Mouse (Mus musculus) heart, postnatal 25 days (tissue): Measurements from ENCODE around the gene Hopx. TPM values are rescaled to one million over a fixed set of nuclear protein-coding genes. Genes with fewer than 3 reads are reported as not detected.
"Not testable (repeated sequence)": the region's sequence is repeated elsewhere in the genome, so short reads cannot be mapped to it uniquely, and the experiment has no call there.

Source experiments
- DNase-seq: peaks from one replicate; pipeline ENCODE4 v3.0.0; 2022; ENCODE audit warnings: low spot score
- intact Hi-C: fragments of 180-260 bp; cut with DNase I; formaldehyde crosslinking; loops from one replicate; pipeline ENCODE4 v1.15.1; 2025
- total RNA-seq, 2 experiments: library from RNA; stranded (reverse); gene quantifications; 2 replicates each; pipeline ENCODE4 v1.2.3; 2021

Hopx gene
- total RNA-seq, 2 experiments from 2014 or later = 402 to 442 TPM

DNA sequence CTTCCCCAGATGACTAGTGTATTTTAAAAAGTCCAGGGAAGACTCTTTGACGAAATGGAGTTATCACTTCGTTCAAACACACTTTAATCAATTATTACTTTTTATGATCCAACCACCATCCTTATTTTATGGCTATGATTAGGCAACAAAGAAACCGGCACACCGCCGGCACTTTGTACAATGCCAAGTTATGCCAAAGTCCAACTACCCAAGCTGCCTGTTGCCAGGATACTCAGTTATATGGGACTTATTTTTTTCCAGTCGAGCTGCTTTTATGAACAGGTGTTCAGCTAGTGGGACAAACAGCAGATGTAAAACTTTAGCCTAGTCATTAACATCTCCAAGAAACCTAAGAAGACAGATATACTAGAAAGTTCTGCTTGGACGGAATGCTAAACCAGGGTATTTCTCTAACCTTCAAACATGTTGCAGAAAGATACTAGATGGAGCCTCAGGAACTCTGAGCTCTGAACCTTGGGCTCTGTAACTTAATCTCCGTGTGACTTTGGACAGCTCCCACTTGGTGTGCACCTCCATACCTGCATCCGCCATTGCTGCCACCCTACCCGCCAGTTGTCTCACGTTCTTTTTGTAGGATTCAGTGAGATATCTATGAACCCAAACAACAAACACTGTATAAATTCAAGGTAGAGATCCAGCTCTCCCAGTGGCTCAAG lies 7.6 kb downstream of the Hopx start:
- intact Hi-C loops = no loop called here

DNA sequence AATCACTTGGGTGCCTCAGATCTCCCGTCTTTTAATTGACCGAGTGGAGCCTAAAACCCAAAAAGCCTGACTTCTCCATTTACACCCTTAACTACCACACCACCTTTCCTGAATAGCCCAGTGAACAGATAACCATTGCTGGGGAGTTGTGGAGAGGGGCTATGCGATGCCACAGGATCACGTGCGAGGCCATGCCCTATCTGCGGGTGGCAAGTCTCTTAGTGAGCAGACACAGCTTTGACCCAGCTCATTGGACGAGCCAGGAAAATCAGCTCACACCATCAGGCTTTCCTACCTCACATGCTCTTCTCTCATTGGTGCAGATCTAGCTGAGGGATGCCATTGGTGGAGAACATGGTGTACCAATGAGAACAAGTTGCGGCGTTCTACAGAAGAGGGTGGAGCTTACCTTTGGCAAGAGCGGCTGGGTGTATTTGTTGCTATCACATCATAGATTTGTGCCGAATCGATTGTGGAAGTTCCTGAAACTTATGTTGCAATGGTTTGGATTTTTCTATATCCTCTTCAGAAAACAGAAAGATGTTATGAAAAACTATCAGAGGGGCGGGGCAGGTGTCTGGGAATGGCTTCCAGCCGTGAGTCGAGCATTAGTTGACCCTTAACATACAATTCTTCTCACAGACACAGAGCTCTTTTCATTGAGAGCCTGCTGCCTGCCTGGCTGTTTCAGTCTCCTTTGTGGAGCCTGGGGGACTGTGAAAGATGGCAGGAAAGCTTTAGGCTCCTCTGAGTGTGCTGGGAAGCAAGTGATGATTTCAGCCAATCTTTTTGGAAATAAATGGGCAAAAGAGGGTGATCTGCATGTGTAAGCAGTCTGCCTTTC lies 12.2 kb downstream of the Hopx start:
- intact Hi-C loops = no loop called here
- no peak for DNase-seq

More for the DNA sequence above, 7.6 kb downstream of the Hopx start:
- no peak for DNase-seq

- intact Hi-C loops = no loop called here
- DNase-seq = no peak
Measured at GRCm38 (mm10) chr5:77100691-77101090, 14.2 kb downstream of the Hopx start.

DNA sequence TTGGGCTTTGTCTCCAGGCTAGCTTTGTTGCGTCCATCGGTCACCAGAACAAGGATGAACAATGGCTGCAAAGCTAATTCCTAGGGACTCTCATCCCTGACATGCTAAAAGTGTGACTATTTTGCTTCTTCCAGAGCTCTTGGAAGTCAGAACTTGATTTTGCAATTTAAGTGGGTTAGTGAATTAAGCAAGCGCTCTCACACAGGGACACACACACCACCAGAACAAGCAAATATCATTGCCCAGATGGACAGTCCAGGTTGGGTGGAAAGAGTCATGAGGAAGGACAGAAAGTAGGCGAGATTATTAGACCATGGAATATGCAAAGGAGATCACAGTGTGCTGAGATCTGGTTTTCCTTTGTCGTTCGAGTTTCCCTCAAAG lies 14.9 kb downstream of the Hopx start:
- intact Hi-C loops = no loop called here
- no peak for DNase-seq

DNA sequence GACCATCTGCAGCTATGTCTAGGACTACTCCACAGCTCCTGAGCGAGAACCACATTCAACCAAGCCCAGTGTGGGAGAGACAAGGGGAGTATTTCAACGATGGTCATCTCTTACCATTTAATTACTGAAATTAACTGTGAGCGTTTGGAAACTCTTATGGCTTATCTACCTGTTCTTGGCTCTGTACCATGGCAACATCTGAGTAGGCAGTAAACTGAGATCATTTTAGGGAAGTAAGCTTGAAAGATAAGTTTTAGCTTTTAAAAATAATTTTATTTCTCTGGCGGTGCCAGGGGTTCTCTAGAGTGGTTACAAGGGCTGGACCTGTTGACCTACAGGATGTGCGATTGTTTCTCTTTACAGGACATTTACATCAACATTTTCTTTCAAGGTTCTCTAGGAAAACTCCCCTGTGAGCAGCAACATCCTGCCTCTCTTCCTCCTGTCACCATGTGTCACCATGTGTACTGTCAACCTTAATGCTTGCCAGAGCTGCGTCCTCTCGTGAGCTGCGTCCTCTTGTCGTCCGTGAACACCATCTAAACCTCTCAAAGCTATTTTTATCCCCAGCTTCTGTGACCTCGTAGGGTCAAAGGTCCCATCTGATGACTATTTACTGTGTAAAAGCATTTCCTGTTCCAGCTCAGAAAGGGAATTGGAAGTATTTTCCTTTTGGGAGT lies 15.5 kb downstream of the Hopx start:
- intact Hi-C loops = no loop called here
- DNase-seq = no peak

DNA sequence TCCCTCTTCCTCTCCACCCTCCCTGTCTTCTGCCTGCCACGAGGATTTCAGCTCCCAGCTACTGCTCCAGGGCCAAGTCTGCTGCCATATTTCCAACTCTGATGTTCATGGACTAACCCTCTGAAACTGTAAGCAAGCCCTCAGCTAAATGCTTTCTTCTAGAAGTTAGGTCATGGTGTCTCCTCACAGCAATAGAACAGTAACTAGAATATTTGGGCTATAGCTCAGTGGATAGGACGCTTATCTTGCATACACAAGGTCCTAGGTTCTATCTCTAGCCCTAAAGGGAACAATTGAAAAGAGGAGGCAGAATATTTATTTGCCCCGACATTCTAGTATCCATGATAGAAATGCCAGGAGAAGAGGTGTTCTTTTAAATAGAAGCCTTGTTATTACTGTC lies 16.0 kb downstream of the Hopx start:
- intact Hi-C loops = no loop called here
- no peak for DNase-seq

DNA sequence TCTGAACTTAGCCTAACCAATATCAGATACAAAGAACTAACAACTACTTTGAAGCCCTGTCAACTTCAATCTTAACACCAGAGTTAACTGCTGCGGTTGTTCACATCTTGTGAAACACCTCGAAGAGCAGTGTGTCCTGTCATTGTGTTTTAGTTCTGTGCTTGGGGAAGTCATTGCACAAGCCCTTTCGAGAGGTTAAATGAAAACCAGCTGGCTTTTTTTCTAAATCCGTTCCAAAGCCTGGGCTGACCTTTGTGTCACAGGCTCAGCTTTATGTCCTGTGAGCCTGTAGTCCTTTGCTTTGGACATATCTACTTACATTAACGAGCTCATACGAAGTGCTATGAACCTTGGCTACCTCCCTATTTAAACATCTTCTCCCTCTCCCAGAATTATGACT lies 17.2 kb downstream of the Hopx start:
- DNase-seq = no peak

GRCm38 (mm10) chr5:77096194-77096593 lies 18.7 kb downstream of the Hopx start:
- intact Hi-C loops = loop anchor here (2.0 kb wide), 1 partner anchor 17 kb away; no protein-coding TSS in a partner anchor

More for the DNA sequence above, 17.2 kb downstream of the Hopx start:
- intact Hi-C loops = loop anchor here (2.0 kb wide), 1 partner anchor 15 kb away; no protein-coding TSS in a partner anchor

DNA sequence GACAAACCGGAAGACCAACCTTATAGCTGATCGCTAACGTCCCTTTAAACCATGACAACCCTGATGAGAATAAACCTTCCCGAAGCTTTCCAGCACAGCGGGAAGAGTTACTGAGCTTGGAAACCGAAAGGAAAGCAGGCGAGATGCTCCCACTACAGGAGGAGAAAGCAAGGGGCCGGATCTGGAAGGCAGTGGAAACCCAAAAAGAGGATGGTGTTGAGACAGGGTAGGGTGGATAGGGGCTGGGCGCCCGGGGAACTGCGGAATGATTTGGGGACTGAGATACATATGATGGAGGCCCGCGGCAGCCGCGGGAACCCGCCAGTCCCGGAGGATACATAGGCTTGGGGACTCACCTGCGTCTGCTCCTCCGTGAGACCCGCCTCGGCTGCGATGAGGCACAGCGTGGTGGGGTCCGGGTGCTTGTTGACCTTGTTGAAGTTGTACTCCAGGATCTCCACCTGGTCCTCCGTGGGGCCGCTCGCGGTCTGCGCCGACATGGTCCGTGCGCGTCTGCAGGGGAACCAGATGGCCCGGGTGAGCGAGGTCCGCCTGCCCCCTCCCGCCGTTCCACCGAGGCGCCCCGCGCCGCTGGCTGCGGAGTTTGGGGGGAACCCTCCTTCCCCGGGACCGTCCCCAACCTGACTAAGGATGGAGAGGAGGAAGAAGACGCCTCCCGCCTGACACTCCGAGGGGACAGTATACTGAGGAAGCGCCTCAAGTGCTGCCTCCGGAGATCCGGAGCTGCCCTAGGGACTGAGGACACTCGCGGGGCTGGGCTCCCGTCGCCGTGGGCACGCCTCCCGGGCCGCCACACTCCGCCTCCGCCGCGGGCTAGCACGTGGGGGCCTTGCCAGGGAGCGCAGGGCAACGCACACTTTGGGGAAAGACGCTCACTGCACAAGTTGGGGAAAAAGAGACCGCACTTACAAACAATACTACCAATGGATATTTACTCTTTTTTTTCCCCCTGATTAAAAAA lies 20.1 kb downstream of the Hopx start:
- intact Hi-C loops = no loop called here
- peak; percentile 65 for DNase-seq

More at GRCm38 (mm10) chr5:77096194-77096593, 18.7 kb downstream of the Hopx start:
- DNase-seq = not testable (repeated sequence)

DNA sequence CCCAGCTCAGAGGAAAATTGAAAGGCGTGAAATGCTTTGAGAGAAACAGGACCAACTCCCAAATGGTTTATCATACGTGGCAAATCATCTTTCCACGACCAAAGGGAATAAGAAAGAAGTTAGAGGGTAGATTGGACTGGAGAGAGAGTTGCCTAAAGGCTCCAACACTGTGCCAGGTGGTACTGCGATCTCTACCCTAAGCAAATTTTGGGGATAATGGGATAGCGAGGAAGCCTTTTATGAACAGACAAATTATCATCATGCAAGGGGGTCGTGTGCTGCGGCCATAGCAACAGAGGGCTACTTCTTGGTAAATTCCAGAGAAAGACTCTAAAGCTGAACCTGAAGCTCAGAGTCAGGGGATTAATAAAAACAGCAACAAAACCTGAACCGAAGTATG lies 21.0 kb downstream of the Hopx start:
- intact Hi-C loops = no loop called here
- DNase-seq = no peak

DNA sequence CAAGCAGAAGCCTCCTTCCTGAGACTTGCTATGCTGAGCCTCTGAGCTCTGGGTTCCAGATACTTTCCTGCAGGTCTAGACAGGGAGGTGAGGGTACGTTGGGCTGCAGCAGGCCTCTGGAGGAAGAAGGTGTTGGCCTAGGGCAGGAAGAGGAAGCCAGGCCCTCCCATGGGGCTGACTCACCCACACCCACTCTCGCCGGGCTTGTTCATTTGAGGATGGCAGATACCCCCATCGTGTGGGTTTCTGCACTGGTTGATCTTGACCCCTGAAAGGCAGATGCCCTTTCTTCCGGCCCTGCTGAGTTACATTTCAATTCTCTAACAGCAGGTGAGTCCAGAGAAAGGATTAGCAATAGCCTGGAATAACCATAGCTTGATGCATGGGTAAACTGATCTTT lies 22.4 kb downstream of the Hopx start:
- DNase-seq = no peak
- intact Hi-C loops = no loop called here

- intact Hi-C loops = no loop called here
- no peak for DNase-seq
Measured at GRCm38 (mm10) chr5:77091923-77092322, 23.0 kb downstream of the Hopx start.

DNA sequence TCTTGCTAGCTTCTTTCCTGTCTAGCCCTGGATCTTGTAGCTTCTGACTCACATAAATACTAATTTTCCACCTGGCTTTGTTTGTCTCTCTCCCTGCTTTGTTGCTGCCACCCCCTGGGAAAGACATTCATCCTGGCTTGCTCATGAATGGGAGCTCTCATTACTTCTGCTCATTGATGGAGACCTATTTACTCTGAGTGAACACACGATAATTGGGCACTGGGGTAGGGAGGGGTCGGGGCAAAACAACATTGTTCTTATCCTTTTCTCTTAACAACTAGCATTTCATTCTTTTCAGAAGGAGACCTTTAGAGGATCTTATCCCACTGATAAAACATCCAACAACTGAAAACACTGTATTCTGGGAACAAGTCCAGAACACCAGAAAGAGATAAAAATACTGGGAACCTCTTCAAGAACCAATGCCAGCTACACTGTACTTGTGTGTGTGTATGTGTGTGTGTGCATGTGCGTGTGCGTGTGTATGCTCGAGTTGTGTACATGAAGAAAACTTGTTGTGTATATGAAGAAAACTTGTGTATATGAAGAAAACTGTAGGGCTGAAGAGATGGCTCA lies 24.3 kb downstream of the Hopx start:
- DNase-seq = no peak
- intact Hi-C loops = no loop called here

GRCm38 (mm10) chr5:77089901-77090300 lies 25.0 kb downstream of the Hopx start:
- intact Hi-C loops = loop anchor here (1.0 to 2.0 kb wide), 2 partner anchors 80 to 129 kb away; no protein-coding TSS in a partner anchor
- DNase-seq = no peak

DNA sequence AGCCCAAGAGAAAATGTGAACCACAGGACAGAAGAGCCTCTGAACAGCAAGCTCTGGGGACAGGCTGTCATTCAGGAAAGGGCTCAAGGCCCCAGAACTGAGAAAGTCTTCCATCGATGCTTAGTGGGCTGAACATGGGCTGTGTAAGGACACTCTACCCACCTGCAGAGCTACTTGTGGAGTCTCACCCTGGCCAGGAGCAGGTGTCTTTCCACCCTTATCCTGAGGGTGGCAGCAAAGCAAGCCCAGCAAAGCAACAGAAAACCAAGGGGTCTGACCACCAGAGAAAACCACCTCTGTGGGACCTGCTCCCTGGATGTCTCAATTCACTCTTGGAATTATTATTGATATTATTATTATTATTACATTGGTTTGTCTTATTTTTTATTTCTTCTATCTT lies 25.6 kb downstream of the Hopx start:
- DNase-seq = no peak
- intact Hi-C loops = loop anchor here (1.0 to 2.0 kb wide), 2 partner anchors 81 to 130 kb away; no protein-coding TSS in a partner anchor

- no peak for DNase-seq
- intact Hi-C loops = no loop called here
Measured at GRCm38 (mm10) chr5:77087122-77087521, 27.8 kb downstream of the Hopx start.

- intact Hi-C loops = no loop called here
- DNase-seq = no peak
Measured at GRCm38 (mm10) chr5:77086541-77086940, 28.4 kb downstream of the Hopx start.

- intact Hi-C loops = no loop called here
- no peak for DNase-seq
Measured at GRCm38 (mm10) chr5:77085753-77086450, 29.0 kb downstream of the Hopx start.
